Mouse (Mus musculus) stomach, postnatal 0 days (tissue): ENCODE data around the gene Trmt10c.

Source experiments
- CTCF ChIP-seq: IDR thresholded peaks from 2 replicates; pipeline ENCODE4 v1.5.1; 2016; ENCODE audit warnings: antibody characterized with exemption, low read depth, mild to moderate bottlenecking, moderate library complexity
- EP300 ChIP-seq: optimal IDR thresholded peaks from 2 replicates; pipeline ENCODE3; 2016; ENCODE audit warnings: antibody characterized with exemption

- no peak for TF ChIP-seq CTCF
- TF ChIP-seq EP300, result no peak
Measured at GRCm38 (mm10) chr16:56029661-56030082, 7.9 kb downstream of the Trmt10c start, which contains the start of gene Pcnp.
